Mouse (Mus musculus) limb, embryonic 11.5 days (tissue): ENCODE data around the gene Pld5. TPM values are rescaled to one million over a fixed set of nuclear protein-coding genes. Genes with fewer than 3 reads are reported as not detected.

Experiments
- ATAC-seq: fragments of 200-750 bp; cut with Nextera tagmentation; 2 replicates; pipeline ENCODE4 v1.8.0; 2017; ENCODE audit warnings: low read depth; ENCODE audit not compliant: insufficient number of reproducible peaks, low FRiP score, low TSS enrichment
- DNase-seq: peaks from one replicate; pipeline ENCODE4 v3.0.0-alpha.2; 2015; ENCODE audit warnings: low spot score
- H3K27ac ChIP-seq: fragments of 300-500 bp; sonication (generic); replicated peaks from 2 replicates; pipeline ENCODE4 v1.5.1; 2014; ENCODE audit warnings: low read depth, mild to moderate bottlenecking, low read length
- H3K27me3 ChIP-seq: fragments of 300-500 bp; sonication (generic); 2 replicates; pipeline ENCODE4 v1.6.1; 2014; ENCODE audit warnings: mild to moderate bottlenecking, low read length, mixed read lengths; ENCODE audit not compliant: control insufficient read depth, insufficient read depth
- H3K36me3 ChIP-seq: fragments of 300-500 bp; sonication (generic); 2 replicates; pipeline ENCODE4 v1.6.1; 2014; ENCODE audit warnings: mild to moderate bottlenecking, low read length, moderate library complexity, mixed read lengths; ENCODE audit not compliant: control insufficient read depth, insufficient read depth
- H3K4me1 ChIP-seq: fragments of 300-500 bp; sonication (generic); 2 replicates; pipeline ENCODE4 v1.6.1; 2014; ENCODE audit warnings: low read length, mixed read lengths; ENCODE audit not compliant: control insufficient read depth, insufficient read depth
- H3K4me2 ChIP-seq: fragments of 300-500 bp; sonication (generic); 2 replicates; pipeline ENCODE4 v1.6.1; 2014; ENCODE audit warnings: low read depth, mild to moderate bottlenecking, moderate library complexity; ENCODE audit not compliant: severe bottlenecking
- H3K4me3 ChIP-seq: fragments of 300-500 bp; sonication (generic); 2 replicates; pipeline ENCODE4 v1.5.1; 2014; ENCODE audit warnings: low read depth, low read length
- H3K9ac ChIP-seq: fragments of 300-500 bp; sonication (generic); 2 replicates; pipeline ENCODE4 v1.6.1; 2014; ENCODE audit warnings: mild to moderate bottlenecking, low read length
- H3K9me3 ChIP-seq: fragments of 300-500 bp; sonication (generic); 2 replicates; pipeline ENCODE4 v1.6.1; 2016; ENCODE audit warnings: low read length; ENCODE audit not compliant: control insufficient read depth
- WGBS: fragments of 180-500 bp; shearing (Covaris S2); extraction: QIAGEN DNeasy Blood & Tissue Kit; methylation state at CpG from one replicate; pipeline ENCODE4 v1.1.7; 2014; 5-methylcytosine and 5-hydroxymethylcytosine counted together
- polyA plus RNA-seq: library from polyadenylated mRNA; unstranded; fragments of >200 nt; fragmentation: Nextera tagmentation; extraction: Ambion mirVana; gene quantifications from 2 replicates; pipeline ENCODE4 v1.2.1, GENCODE M21; 2014

Gene Pld5
- polyA plus RNA-seq, 1 experiment from 2014 or later, result 0.16 TPM

DNA sequence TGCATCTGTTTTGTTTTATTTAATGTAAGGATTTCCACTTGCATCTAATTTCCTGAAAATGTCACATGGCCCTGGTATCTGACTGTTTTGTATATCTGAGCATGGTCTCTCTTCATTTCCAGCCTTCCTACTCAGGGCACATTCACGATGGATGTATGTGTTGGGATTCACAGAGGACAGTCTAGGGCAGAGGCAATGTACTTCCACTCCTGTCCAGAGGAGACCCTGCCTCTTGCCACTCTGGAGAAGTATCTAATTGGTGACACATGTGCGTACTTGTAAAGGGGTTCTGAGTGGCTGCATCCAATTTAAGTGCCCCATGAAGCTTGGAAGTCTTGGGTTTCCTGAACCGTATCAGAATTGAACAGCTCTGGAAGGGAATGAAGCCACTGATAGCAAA lies 324.7 kb downstream of the Pld5 start:
- WGBS, result 38% methylated on average over 3 of the region's 3 CpGs
- Histone ChIP-seq H3K36me3 (no peaks in the 10 kb centered on the region), H3K4me3 (no peak overlapping the region), H3K27me3 (no peaks in the 10 kb centered on the region), H3K4me2 (no peak overlapping the region), H3K27ac (no peak overlapping the region), H3K9ac (no peak overlapping the region), H3K4me1 (peaks cover 5% of the 10 kb centered on the region; the same call in 1 of the 2 replicates), H3K9me3 (no peaks in the 10 kb centered on the region)
- DNase-seq (no peak), ATAC-seq (peak; percentile 32; the same call in 1 of the 2 replicates)

DNA sequence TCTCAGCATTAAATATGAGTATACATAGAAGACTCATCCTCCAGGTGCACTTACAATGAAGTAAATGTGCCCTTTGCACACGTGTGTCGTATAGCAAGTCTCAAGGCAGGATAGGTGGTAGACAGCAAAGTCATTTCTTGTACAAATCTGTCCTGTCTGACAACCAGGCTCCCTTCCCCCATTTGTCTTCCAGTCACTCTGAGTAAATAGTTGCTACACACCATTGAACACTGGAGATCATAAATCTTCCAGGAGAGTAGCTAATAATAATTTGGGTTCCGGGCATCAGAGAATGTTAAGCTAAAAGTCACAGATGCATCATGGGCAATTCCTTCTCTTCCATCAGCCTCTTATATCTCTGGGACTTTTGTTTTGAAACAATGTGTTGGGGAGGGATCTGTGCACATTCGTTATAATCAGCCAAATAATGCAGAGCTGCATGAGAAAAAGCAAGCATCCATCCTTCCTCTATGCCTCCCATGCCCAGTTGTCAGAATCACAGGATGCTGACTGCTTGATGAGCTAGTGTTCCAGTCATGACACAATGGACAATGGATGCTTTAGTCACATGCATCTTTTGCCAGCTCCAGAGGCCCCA lies 328.3 kb downstream of the Pld5 start:
- ATAC-seq (no peak), DNase-seq (no peak)
- H3K4me2 ChIP-seq, result no peak overlapping the region
- WGBS, result 77% methylated on average over 4 of the region's 4 CpGs
- no peak overlapping the region for H3K4me3 ChIP-seq
- H3K9me3 ChIP-seq, result no peaks in the 10 kb centered on the region
- no peaks in the 10 kb centered on the region for H3K27me3 ChIP-seq
- H3K36me3 ChIP-seq, result no peaks in the 10 kb centered on the region
- H3K9ac ChIP-seq, result no peak overlapping the region
- no peak overlapping the region for H3K27ac ChIP-seq
- H3K4me1 ChIP-seq, result peaks cover 5% of the 10 kb centered on the region; the same call in 1 of the 2 replicates

DNA sequence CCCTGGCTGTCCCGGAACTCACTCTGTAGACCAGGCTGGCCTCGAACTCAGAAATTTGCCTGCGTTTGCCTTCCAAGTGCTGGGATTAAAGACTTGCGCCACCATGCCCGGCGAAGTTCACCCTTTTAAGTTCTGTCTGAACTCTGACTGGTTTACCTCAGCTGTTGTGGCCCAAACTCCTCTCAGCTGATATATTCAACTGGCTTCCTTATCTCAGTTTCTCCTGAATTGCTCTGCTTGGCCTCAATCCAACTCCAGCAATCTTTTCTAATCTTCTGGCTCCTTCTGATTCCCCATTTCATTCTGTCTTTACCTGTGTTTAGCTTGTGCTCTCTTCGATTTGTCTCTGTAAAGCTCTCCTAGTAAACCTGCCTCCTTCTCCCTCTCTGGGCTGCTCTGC lies 331.9 kb downstream of the Pld5 start:
- no peaks in the 10 kb centered on the region for H3K36me3 ChIP-seq

DNA sequence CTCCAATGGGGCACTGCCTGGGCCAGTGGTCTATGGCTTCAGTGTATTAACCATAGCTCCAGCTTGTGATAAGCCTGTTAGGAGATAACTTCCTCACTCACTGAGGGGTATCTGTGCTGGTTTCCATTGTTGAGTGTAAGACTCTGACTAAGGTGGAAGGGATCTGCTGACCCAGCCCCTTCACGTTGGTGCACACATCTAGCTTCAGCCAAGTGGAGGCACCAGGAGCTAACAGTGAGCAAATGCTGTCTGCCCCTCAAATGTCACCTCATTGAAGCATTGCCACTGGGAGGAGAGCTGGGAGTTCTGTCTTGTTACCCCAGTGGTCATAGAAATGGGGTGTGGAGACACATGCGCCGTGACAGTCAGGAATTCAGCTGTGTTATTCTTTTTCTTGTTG lies 336.4 kb downstream of the Pld5 start:
- H3K9ac ChIP-seq, result no peak overlapping the region
- H3K27ac ChIP-seq, result no peak overlapping the region
- DNase-seq (no peak), ATAC-seq (no peak)
- no peaks in the 10 kb centered on the region for H3K27me3 ChIP-seq
- 79% methylated on average over 3 of the region's 3 CpGs for WGBS
- H3K9me3 ChIP-seq, result no peaks in the 10 kb centered on the region
- H3K4me2 ChIP-seq, result no peak overlapping the region
- H3K36me3 ChIP-seq, result no peaks in the 10 kb centered on the region
- no peaks in the 10 kb centered on the region for H3K4me1 ChIP-seq
- H3K4me3 ChIP-seq, result no peak overlapping the region

More for the DNA sequence above, 331.9 kb downstream of the Pld5 start:
- Histone ChIP-seq H3K9me3 (no peaks in the 10 kb centered on the region), H3K4me3 (no peak overlapping the region), H3K27ac (no peak overlapping the region), H3K4me1 (no peaks in the 10 kb centered on the region), H3K27me3 (no peaks in the 10 kb centered on the region), H3K4me2 (no peak overlapping the region), H3K9ac (no peak overlapping the region)
- DNase-seq (no peak), ATAC-seq (no peak)
- WGBS, result 92% methylated on average over 7 of the region's 7 CpGs

DNA sequence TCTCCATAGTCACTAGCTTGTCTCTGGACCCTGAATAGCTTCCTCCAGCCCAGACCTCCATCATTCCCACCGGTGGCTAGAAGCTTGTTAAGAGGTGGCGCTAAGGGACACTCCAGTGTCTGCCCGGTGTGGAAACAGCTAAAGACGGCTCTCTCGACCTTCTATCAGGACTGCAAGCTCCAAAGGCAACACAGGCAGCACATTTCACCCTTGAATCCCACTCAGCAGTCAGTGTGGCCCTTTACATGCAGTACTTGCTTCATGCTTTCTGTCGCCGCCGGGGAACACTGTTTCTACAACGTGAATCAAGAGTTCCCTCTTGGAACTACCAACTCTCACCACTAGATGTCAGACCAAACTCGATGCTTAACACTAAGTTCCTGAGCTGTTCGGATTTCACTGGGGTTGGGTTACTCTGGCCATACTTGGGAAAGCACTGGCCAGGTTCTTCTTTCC lies 338.8 kb downstream of the Pld5 start:
- Histone ChIP-seq H3K9ac (peak overlapping the region; percentile 37; the same call in 1 of the 2 replicates), H3K4me3 (no peak overlapping the region)
- 14% methylated on average over 11 of the region's 11 CpGs for WGBS

DNA sequence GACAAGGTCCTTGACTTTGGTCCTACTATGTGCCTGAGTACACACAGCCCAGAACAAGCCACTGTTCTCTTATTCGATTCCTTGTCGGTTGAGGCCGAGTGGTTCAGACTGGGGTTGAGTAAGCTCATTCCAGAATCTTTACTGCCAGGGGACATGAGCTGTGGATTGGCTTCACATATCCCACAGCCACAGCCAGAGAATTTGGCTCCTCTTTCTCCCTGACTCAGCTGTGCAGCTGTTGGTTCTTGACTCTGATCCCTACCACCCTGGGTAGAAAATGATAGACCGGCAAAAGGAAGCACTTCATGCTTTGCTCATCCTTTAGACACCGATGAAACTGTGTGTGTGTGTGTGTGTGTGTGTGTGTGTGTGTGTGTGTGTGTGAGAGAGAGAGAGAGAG lies 343.7 kb downstream of the Pld5 start:
- no peak overlapping the region for H3K4me2 ChIP-seq
- no peaks in the 10 kb centered on the region for H3K4me1 ChIP-seq
- H3K36me3 ChIP-seq, result no peaks in the 10 kb centered on the region
- no peak overlapping the region for H3K27ac ChIP-seq
- no peaks in the 10 kb centered on the region for H3K9me3 ChIP-seq
- DNase-seq, result no peak
- H3K27me3 ChIP-seq, result no peaks in the 10 kb centered on the region
- no peak overlapping the region for H3K4me3 ChIP-seq
- no peak overlapping the region for H3K9ac ChIP-seq
- WGBS, result 96% methylated on average over 5 of the region's 5 CpGs
- ATAC-seq, result no peak

More for the DNA sequence above, 338.8 kb downstream of the Pld5 start:
- H3K36me3 ChIP-seq, result no peaks in the 10 kb centered on the region
- no peaks in the 10 kb centered on the region for H3K9me3 ChIP-seq
- peak; percentile 79 for DNase-seq
- H3K4me1 ChIP-seq, result no peaks in the 10 kb centered on the region
- no peak overlapping the region for H3K27ac ChIP-seq
- H3K4me2 ChIP-seq, result peak overlapping the region; percentile 27; the same call in 1 of the 2 replicates
- peak; percentile 81 for ATAC-seq
- no peaks in the 10 kb centered on the region for H3K27me3 ChIP-seq

DNA sequence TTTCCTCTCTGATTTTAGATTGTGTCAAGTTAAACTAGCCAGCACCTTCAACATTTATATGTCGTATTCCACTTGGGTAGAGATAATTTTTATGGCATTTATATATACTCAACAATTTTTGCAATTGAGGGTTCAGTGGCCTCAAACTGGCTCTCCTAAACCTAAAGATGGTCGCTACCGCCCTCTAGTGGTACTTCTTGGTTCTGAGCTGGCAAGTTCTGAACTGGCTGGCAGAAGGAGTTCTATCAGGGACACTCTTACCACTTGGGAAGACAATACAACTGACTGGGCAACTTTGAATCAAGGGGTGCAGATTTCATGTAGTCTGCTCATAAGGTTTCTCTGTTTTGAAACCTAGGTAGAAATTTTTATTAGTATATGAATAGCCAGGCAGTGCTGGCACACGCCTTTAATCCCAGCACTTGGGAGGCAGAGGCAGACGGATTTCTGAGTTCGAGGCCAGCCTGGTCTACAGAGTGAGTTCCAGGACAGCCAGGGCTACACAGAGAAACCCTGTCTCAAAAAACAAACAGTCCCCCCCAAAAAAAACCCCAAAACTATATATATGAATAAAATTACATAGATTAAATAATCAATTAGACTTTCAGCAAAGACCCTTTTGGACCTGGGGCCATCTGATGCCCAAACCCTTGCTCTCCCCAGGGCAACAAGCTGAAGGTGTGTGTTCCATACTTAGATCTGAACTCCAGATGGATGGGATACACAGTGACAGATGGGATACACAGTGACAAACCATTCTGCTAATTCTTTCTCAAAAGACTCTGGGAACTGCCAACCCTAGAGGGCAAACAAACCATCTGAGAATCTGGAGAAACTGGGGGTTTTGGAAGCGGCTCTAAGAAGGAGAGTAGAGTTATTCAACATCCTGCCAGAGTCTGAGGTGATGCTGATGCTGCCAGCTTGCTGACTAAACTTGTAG lies 351.0 kb downstream of the Pld5 start:
- ATAC-seq (no peak), DNase-seq (peak; percentile 87)
- H3K4me3 ChIP-seq, result no peak overlapping the region
- no peak overlapping the region for H3K27ac ChIP-seq
- 56% methylated on average over 7 of the region's 7 CpGs for WGBS
- H3K9ac ChIP-seq, result no peak overlapping the region
- H3K27me3 ChIP-seq, result no peaks in the 10 kb centered on the region
- no peaks in the 10 kb centered on the region for H3K36me3 ChIP-seq
- H3K9me3 ChIP-seq, result no peaks in the 10 kb centered on the region
- no peaks in the 10 kb centered on the region for H3K4me1 ChIP-seq
- H3K4me2 ChIP-seq, result no peak overlapping the region

DNA sequence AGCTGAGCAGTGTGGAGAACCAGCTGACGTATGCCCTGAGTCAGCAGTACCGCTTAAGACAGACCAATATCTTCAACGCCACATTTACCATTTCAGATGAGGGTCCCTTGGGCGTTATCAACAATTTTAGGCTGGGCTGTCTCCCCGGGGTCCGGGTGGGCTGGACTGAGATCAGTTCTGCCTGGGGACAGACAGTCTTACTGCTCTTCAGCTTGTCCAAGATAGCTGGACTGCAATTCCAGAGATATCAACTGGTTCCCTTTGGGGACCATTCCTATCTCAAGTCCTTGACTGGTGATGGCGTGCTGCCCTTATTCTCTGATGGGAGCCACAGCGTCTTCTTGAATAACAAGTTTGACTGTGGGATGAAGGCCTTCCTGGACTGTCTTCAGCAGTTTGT lies 354.0 kb downstream of the Pld5 start:
- H3K4me1 ChIP-seq, result no peaks in the 10 kb centered on the region
- no peaks in the 10 kb centered on the region for H3K9me3 ChIP-seq
- DNase-seq (no peak), ATAC-seq (0 out of 2 replicates have a peak, but pooled peaks have one; percentile 24)
- no peak overlapping the region for H3K9ac ChIP-seq
- H3K27me3 ChIP-seq, result no peaks in the 10 kb centered on the region
- H3K27ac ChIP-seq, result no peak overlapping the region
- WGBS, result 91% methylated on average over 8 of the region's 8 CpGs
- H3K4me3 ChIP-seq, result no peak overlapping the region
- no peaks in the 10 kb centered on the region for H3K36me3 ChIP-seq
- no peak overlapping the region for H3K4me2 ChIP-seq
